Mouse (Mus musculus): ENCODE measurements around the gene Spata31d1a.
"Not testable (repeated sequence)": the region's sequence is repeated elsewhere in the genome, so short reads cannot be mapped to it uniquely, and the experiment has no call there.

Spata31d1a gene

GRCm38 (mm10) chr13:59710230-59710629 lies at the start of gene Spata31d1a:
Gene Spata31d1a (minus strand): TSS chr13:59710330.
- DNase-seq (ENCODE audit: low spot score in 2 of 2): no peak

- no peak for DNase-seq (ENCODE audit: low spot score in 2 of 2)
Observed at GRCm38 (mm10) chr13:59756906-59757305, 46.8 kb upstream of the Spata31d1a start.

- DNase-seq (ENCODE audit: low spot score in 2 of 2): no peak
Observed at GRCm38 (mm10) chr13:59750310-59750709, 40.2 kb upstream of the Spata31d1a start.

- DNase-seq (ENCODE audit: low spot score in 2 of 2): peak; percentile 67
Observed at GRCm38 (mm10) chr13:59746711-59747110, 36.6 kb upstream of the Spata31d1a start, which contains the start of gene 1700014D04Rik. Gene 1700014D04Rik (minus strand): TSS chr13:59746752.

GRCm38 (mm10) chr13:59746164-59746563 lies 36.0 kb upstream of the Spata31d1a start:
- DNase-seq (ENCODE audit: low spot score in 2 of 2): no peak

- DNase-seq (ENCODE audit: low spot score in 2 of 2): no peak
Observed at GRCm38 (mm10) chr13:59745462-59745861, 35.3 kb upstream of the Spata31d1a start.

- DNase-seq (ENCODE audit: low spot score in 2 of 2): no peak
Observed at GRCm38 (mm10) chr13:59741697-59742096, 31.6 kb upstream of the Spata31d1a start.

GRCm38 (mm10) chr13:59741096-59741495 lies 31.0 kb upstream of the Spata31d1a start:
- DNase-seq (ENCODE audit: low spot score in 2 of 2): no peak

- DNase-seq (ENCODE audit: low spot score in 2 of 2): no peak
Observed at GRCm38 (mm10) chr13:59739397-59739796, 29.3 kb upstream of the Spata31d1a start.

GRCm38 (mm10) chr13:59738455-59738854 lies 28.3 kb upstream of the Spata31d1a start:
- DNase-seq (ENCODE audit: low spot score in 2 of 2): no peak

- no peak for DNase-seq (ENCODE audit: low spot score in 2 of 2)
Observed at GRCm38 (mm10) chr13:59735190-59735589, 25.1 kb upstream of the Spata31d1a start.

- not testable (repeated sequence) for DNase-seq (ENCODE audit: low spot score in 2 of 2)
Observed at GRCm38 (mm10) chr13:59734347-59734746, 24.2 kb upstream of the Spata31d1a start.

- no peak for DNase-seq (ENCODE audit: low spot score in 2 of 2)
Observed at GRCm38 (mm10) chr13:59733936-59734335, 23.8 kb upstream of the Spata31d1a start.

- DNase-seq (ENCODE audit: low spot score in 2 of 2): no peak
Observed at GRCm38 (mm10) chr13:59731652-59732051, 21.5 kb upstream of the Spata31d1a start, which contains the start of gene Spata31d1d. Gene Spata31d1d (minus strand): TSS chr13:59731752.

GRCm38 (mm10) chr13:59728378-59729093 lies 18.4 kb upstream of the Spata31d1a start:
- DNase-seq (ENCODE audit: low spot score in 2 of 2): peak; percentile 86 to 89

GRCm38 (mm10) chr13:59726139-59726867 lies 16.2 kb upstream of the Spata31d1a start:
- no peak for DNase-seq (ENCODE audit: low spot score in 2 of 2)

GRCm38 (mm10) chr13:59722089-59722488 lies 12.0 kb upstream of the Spata31d1a start:
- not testable (repeated sequence) for DNase-seq (ENCODE audit: low spot score in 2 of 2)

GRCm38 (mm10) chr13:59719475-59719874 lies 9.3 kb upstream of the Spata31d1a start:
- DNase-seq (ENCODE audit: low spot score in 2 of 2): no peak

- not testable (repeated sequence) for DNase-seq (ENCODE audit: low spot score in 2 of 2)
Observed at GRCm38 (mm10) chr13:59718857-59719440, 8.8 kb upstream of the Spata31d1a start.

GRCm38 (mm10) chr13:59713710-59714109 lies 3.6 kb upstream of the Spata31d1a start:
- DNase-seq (ENCODE audit: low spot score in 2 of 2): no peak

- DNase-seq (ENCODE audit: low spot score in 2 of 2): not testable (repeated sequence)
Observed at GRCm38 (mm10) chr13:59711984-59712383, 1.9 kb upstream of the Spata31d1a start, which contains the start of gene Spata31d1b. Gene Spata31d1b (plus strand): TSS chr13:59712284.

GRCm38 (mm10) chr13:59704562-59704961 lies 5.6 kb downstream of the Spata31d1a start:
- DNase-seq (ENCODE audit: low spot score in 2 of 2): peak; percentile 14 to 41
